Mouse (Mus musculus) CH12.LX (cell line): ENCODE measurements around the gene Mospd2. TPM values are rescaled to one million over a fixed set of nuclear protein-coding genes. Genes with fewer than 3 reads are reported as not detected.

Experiments
- DNase-seq: peaks from one replicate; pipeline ENCODE4 v3.0.0-alpha.2; 2013; ENCODE audit errors: extremely low read depth
- H3K27ac ChIP-seq: 2 replicates; pipeline ENCODE4 v1.5.1; 2012; ENCODE audit warnings: low read depth, mild to moderate bottlenecking, control low read depth, moderate library complexity; ENCODE audit not compliant: insufficient read depth
- H3K27me3 ChIP-seq: replicated peaks from 2 replicates; pipeline ENCODE3; 2012; ENCODE audit warnings: inconsistent platforms
- H3K36me3 ChIP-seq, 2 experiments: replicated peaks in 1 of 2; 2 replicates each; pipeline versions ENCODE3 to v1.6.1; 2012; ENCODE audit warnings: inconsistent platforms in 1 of 2, low read length in 1 of 2, mild to moderate bottlenecking in 1 of 2, mixed read lengths in 1 of 2, moderate library complexity in 1 of 2; ENCODE audit not compliant: control insufficient read depth in 1 of 2, insufficient read depth in 1 of 2
- H3K4me1 ChIP-seq, 2 experiments: 2 replicates each; pipeline ENCODE4 v1.6.1; 2012; ENCODE audit warnings: inconsistent platforms in 1 of 2, moderate library complexity in 1 of 2; ENCODE audit not compliant: insufficient read depth in 2 of 2, control insufficient read depth in 1 of 2
- H3K4me2 ChIP-seq: 2 replicates; pipeline ENCODE4 v1.6.1; 2012; ENCODE audit warnings: low read depth, mild to moderate bottlenecking, control low read depth; ENCODE audit not compliant: poor library complexity, insufficient read depth, severe bottlenecking
- H3K4me3 ChIP-seq, 3 experiments: fragments of 150-350 bp in 1 of 3; sonication (generic) in 1 of 3; replicated peaks in 1 of 3; 2 replicates each; pipeline versions ENCODE3 to v1.5.1; 2011 to 2012; ENCODE audit warnings: low read depth in 2 of 3, low read length in 2 of 3, mild to moderate bottlenecking in 2 of 3, moderate library complexity in 2 of 3, control low read depth in 1 of 3, improper control_type of control experiment in 1 of 3, inconsistent platforms in 1 of 3, mixed read lengths in 1 of 3; ENCODE audit not compliant: poor library complexity in 1 of 3
- H3K79me2 ChIP-seq: replicated peaks from 2 replicates; pipeline ENCODE4 v1.6.1; 2012; ENCODE audit warnings: mild to moderate bottlenecking, moderate library complexity; ENCODE audit not compliant: control insufficient read depth, poor library complexity, insufficient read depth, severe bottlenecking; ENCODE audit errors: extremely low read depth
- H3K9ac ChIP-seq: 2 replicates; pipeline ENCODE4 v1.6.1; 2012; ENCODE audit warnings: low read depth, mild to moderate bottlenecking, control low read depth, moderate library complexity; ENCODE audit not compliant: insufficient read depth
- H3K9me3 ChIP-seq: replicated peaks from 2 replicates; pipeline ENCODE3; 2012; ENCODE audit warnings: low read length, inconsistent platforms, mixed read lengths
- BHLHE40 ChIP-seq: IDR thresholded peaks from 2 replicates; pipeline ENCODE4 v1.6.1; 2011; ENCODE audit warnings: mild to moderate bottlenecking, low read depth, low read length, improper control_type of control experiment
- CHD1 ChIP-seq: IDR thresholded peaks from 2 replicates; pipeline ENCODE4 v1.6.1; 2012; ENCODE audit warnings: low read depth, low read length, improper control_type of control experiment, inconsistent platforms
- CHD2 ChIP-seq: IDR thresholded peaks from 2 replicates; pipeline ENCODE4 v1.6.1; 2011; ENCODE audit warnings: low read length, improper control_type of control experiment
- CTCF ChIP-seq, 2 experiments: IDR thresholded peaks in 1 of 2; conservative IDR thresholded peaks in 1 of 2; 2 replicates each; pipeline ENCODE4 v1.5.1; 2011 to 2012; ENCODE audit warnings: low read depth in 2 of 2, low read length in 2 of 2, improper control_type of control experiment in 1 of 2, inconsistent platforms in 1 of 2, mild to moderate bottlenecking in 1 of 2, moderate library complexity in 1 of 2
- E2F4 ChIP-seq: IDR thresholded peaks from 2 replicates; pipeline ENCODE4 v1.6.1; 2011; ENCODE audit warnings: low read depth, low read length, improper control_type of control experiment; ENCODE audit not compliant: insufficient replicate concordance
- EP300 ChIP-seq: IDR thresholded peaks from 2 replicates; pipeline ENCODE4 v1.6.1; 2011; ENCODE audit warnings: low read length, improper control_type of control experiment
- GABPA ChIP-seq: IDR thresholded peaks from 2 replicates; pipeline ENCODE4 v1.6.1; 2012; ENCODE audit warnings: low read depth, low read length, improper control_type of control experiment, inconsistent platforms; ENCODE audit not compliant: insufficient replicate concordance
- MAFK ChIP-seq: IDR thresholded peaks from 2 replicates; pipeline ENCODE4 v1.6.1; 2011; ENCODE audit warnings: low read length, improper control_type of control experiment; ENCODE audit not compliant: insufficient replicate concordance
- MAX ChIP-seq: IDR thresholded peaks from 2 replicates; pipeline ENCODE4 v1.6.1; 2011; ENCODE audit warnings: low read length, improper control_type of control experiment
- MAZ ChIP-seq: IDR thresholded peaks from 2 replicates; pipeline ENCODE4 v1.6.1; 2012; ENCODE audit warnings: low read depth, mild to moderate bottlenecking, inconsistent platforms, low read length, improper control_type of control experiment, moderate library complexity
- MEF2A ChIP-seq: IDR thresholded peaks from 2 replicates; pipeline ENCODE4 v1.6.1; 2014; ENCODE audit warnings: low read depth, mild to moderate bottlenecking, inconsistent platforms, low read length, improper control_type of control experiment, borderline replicate concordance
- MXI1 ChIP-seq: IDR thresholded peaks from 2 replicates; pipeline ENCODE4 v1.6.1; 2011; ENCODE audit warnings: mild to moderate bottlenecking, low read depth, low read length, improper control_type of control experiment
- NELFE ChIP-seq: IDR thresholded peaks from 2 replicates; pipeline ENCODE4 v1.6.1; 2011; ENCODE audit warnings: low read depth, low read length, improper control_type of control experiment
- POLR2A ChIP-seq: IDR thresholded peaks from 2 replicates; pipeline ENCODE4 v1.6.1; 2011; ENCODE audit warnings: low read depth, mild to moderate bottlenecking, improper control_type of control experiment, low read length
- POLR2AphosphoS2 ChIP-seq: IDR thresholded peaks from 2 replicates; pipeline ENCODE4 v1.6.1; 2011; ENCODE audit warnings: low read depth, low read length, improper control_type of control experiment
- RAD21 ChIP-seq: IDR thresholded peaks from 2 replicates; pipeline ENCODE4 v1.6.1; 2011; ENCODE audit warnings: low read depth, mild to moderate bottlenecking, low read length, improper control_type of control experiment, moderate library complexity
- RCOR1 ChIP-seq: conservative IDR thresholded peaks from 2 replicates; pipeline ENCODE4 v1.6.1; 2012; ENCODE audit warnings: low read depth, mild to moderate bottlenecking, inconsistent platforms, low read length, improper control_type of control experiment
- SMC3 ChIP-seq: IDR thresholded peaks from 2 replicates; pipeline ENCODE4 v1.6.1; 2011; ENCODE audit warnings: low read depth, low read length, improper control_type of control experiment
- UBTF ChIP-seq: IDR thresholded peaks from 2 replicates; pipeline ENCODE4 v1.6.1; 2012; ENCODE audit warnings: low read depth, mild to moderate bottlenecking, inconsistent platforms, low read length, improper control_type of control experiment, moderate library complexity
- USF2 ChIP-seq: conservative IDR thresholded peaks from 2 replicates; pipeline ENCODE4 v1.6.1; 2011; ENCODE audit warnings: low read depth, low read length, improper control_type of control experiment
- ZKSCAN1 ChIP-seq: IDR thresholded peaks from 2 replicates; pipeline ENCODE4 v1.6.1; 2012; ENCODE audit warnings: low read depth, inconsistent platforms, low read length, improper control_type of control experiment, borderline replicate concordance
- ZNF384 ChIP-seq: IDR thresholded peaks from 2 replicates; pipeline ENCODE4 v1.6.1; 2012; ENCODE audit warnings: low read depth, low read length, improper control_type of control experiment, inconsistent platforms
- dilution Hi-C: fragments of 300-500 bp; cut with MboI; formaldehyde crosslinking; loops from 2 replicates; pipeline ENCODE4 v1.14.3; 2020; ENCODE audit warnings: low sequenced_read_pairs; ENCODE audit not compliant: extremely low pct_unique_long_range_greater_than_20kb, extremely low pct_ligation_motif_present
- in situ Hi-C: fragments of 300-500 bp; cut with MboI; formaldehyde crosslinking; loops from 3 replicates; pipeline ENCODE4 v1.14.3; 2019; ENCODE audit warnings: low sequenced_read_pairs, low pct_ligation_motif_present, low pct_unique_long_range_greater_than_20kb, mixed read lengths
- polyA plus RNA-seq: library from polyadenylated mRNA; unstranded; fragments of >175 nt; gene quantifications from 2 replicates; pipeline ENCODE4 v1.2.1, GENCODE M21; 2012; ENCODE audit warnings: low read depth; ENCODE audit not compliant: insufficient read length
- total RNA-seq, 2 experiments: library from RNA; depleted of rRNA; stranded (reverse); fragments of 300-350 nt in 1 of 2; fragments of >200 nt in 1 of 2; gene quantifications; 2 replicates each; pipeline ENCODE4 v1.2.3; 2012 to 2014

Mospd2 gene
- total and polyA plus RNA-seq, 3 experiments = 8.0 to 15.9 (median 8.7) TPM

DNA sequence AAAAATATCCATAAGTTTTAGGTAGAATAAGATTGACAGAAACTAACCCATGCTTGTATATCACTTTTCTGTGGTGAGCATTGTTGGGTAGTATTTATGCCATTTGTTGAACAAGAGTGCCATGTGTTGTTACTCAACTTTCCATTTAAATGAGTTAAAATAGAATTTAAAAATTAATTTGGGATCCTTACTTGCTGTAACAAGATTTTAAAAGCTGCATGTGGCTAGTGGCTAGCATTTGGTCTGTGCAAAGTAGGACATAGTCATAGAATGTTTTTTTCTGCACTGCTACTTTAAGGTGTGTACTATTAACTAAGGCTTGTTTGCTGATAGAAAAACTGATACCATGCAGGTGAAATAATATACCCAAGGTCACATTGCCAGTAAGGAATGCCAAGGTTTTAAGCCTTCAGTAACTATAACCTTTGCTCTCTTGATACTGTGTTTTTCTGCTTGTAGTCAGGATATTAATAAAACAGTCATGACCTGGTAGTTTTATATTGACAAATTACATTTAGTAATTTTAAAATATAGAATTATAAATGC, 24.7 kb upstream of the Mospd2 start, which contains the start of gene Gm17604:
TSS of gene Gm17604 (minus strand) at position 51 of the 546 bp plus-strand sequence.
- no peaks in the 10 kb centered on the region for H3K27me3 ChIP-seq
- H3K4me2 ChIP-seq = no peak within 1 kb of the TSS
- in situ Hi-C loops = no loop called here
- no peaks in the 10 kb centered on the region for H3K9me3 ChIP-seq
- DNase-seq = no peak
- H3K4me3 ChIP-seq = no peak within 1 kb of the TSS
- TF ChIP-seq MEF2A (no peak), RAD21 (no peak), ZNF384 (no peak), MAZ (no peak), CTCF (conservative IDR thresholded peaks at IDR 0.05 in 1 of 2, IDR thresholded peaks at IDR 0.05 in 1 of 2; ENCODE audit: low read depth in 2 of 2, low read length in 2 of 2) (no peak), NELFE (no peak)
- H3K79me2 ChIP-seq = no peaks in the 10 kb centered on the region
- no peaks in the 10 kb centered on the region for H3K4me1 ChIP-seq
- H3K9ac ChIP-seq = no peak within 1 kb of the TSS
- dilution Hi-C loops = no loop called here
- no peak within 1 kb of the TSS for H3K27ac ChIP-seq
- no peaks in the 10 kb centered on the region for H3K36me3 ChIP-seq

DNA sequence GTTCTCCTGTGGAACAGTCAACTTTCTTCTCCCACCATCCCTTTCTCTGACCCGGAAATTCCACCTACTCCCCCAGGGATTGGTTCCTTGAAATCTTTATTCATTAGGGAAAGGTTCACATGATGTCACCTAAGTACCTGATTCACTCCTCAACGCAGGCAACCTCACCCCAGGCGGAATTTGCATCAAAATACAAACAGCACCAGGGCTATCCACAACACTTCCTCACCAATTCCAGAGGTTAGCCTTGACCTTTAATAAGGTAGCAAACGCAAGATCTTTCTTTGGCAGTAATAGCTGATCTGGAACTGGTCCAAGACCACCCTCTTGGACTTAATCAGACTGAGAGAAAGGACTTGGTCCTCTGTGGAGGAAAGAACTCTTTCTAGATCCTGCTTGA, 23.0 kb upstream of the Mospd2 start:
- DNase-seq = no peak
- Histone ChIP-seq H3K79me2 (no peaks in the 10 kb centered on the region), H3K4me2 (no peak overlapping the region), H3K4me3 (no peak overlapping the region), H3K36me3 (no peaks in the 10 kb centered on the region), H3K4me1 (no peaks in the 10 kb centered on the region), H3K9me3 (no peaks in the 10 kb centered on the region), H3K9ac (no peak overlapping the region), H3K27ac (no peak overlapping the region), H3K27me3 (no peaks in the 10 kb centered on the region)
- TF ChIP-seq CHD2 (no peak), USF2 (no peak), POLR2AphosphoS2 (no peak), MXI1 (no peak), BHLHE40 (no peak), EP300 (no peak), E2F4 (no peak), CHD1 (no peak), POLR2A (no peak), RCOR1 (no peak)
- dilution Hi-C loops = no loop called here
- in situ Hi-C loops = no loop called here

DNA sequence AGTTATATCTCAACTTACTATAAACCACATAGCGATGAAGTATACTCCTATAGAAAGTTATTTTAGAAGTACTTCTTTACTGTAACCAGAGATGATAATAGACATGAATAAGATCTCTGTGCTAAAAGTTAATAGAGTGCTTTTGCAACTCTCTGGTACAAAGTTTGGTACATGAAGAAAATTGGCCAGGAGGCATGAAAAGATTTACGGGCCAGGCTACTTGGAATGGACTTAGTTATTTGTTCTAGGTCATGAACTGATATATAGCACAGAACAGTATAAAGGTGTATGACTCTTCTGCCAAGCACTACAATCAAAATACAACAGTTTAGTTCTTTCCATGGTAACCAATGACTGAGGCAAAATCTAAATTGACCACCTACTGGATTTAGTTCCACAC, 1.3 kb downstream of the Mospd2 start:
- dilution Hi-C loops = no loop called here
- TF ChIP-seq MAFK (no peak), RAD21 (no peak), NELFE (no peak), UBTF (no peak), GABPA (no peak), BHLHE40 (no peak), ZNF384 (no peak), SMC3 (no peak), MAX (no peak), EP300 (no peak), ZKSCAN1 (no peak), MXI1 (no peak), POLR2AphosphoS2 (no peak), CTCF (conservative IDR thresholded peaks at IDR 0.05 in 1 of 2, IDR thresholded peaks at IDR 0.05 in 1 of 2; ENCODE audit: low read depth in 2 of 2, low read length in 2 of 2) (no peak)
- TF ChIP-seq, all 38 proteins: peak for 0
- Histone ChIP-seq H3K4me2 (no peak overlapping the region; the same call in 1 of the 2 replicates), H3K27me3 (no peaks in the 10 kb centered on the region), H3K9me3 (no peaks in the 10 kb centered on the region), H3K4me1 (no peaks in the 10 kb centered on the region; a peak in 1 of 4 replicates), H3K9ac (no peak overlapping the region), H3K27ac (no peak overlapping the region), H3K79me2 (no peaks in the 10 kb centered on the region), H3K4me3 (no peak overlapping the region), H3K36me3 (peaks cover 0 to 6% of the 10 kb centered on the region in 2 experiments)
- no peak for DNase-seq
- in situ Hi-C loops = no loop called here
